Mouse (Mus musculus) brain, embryonic 14.5 days (tissue): ENCODE results near the gene 1700001C02Rik.

Experiments used
- CTCF ChIP-seq: fragments of 200-500 bp; IDR thresholded peaks from 2 replicates; pipeline ENCODE4 v1.5.1; 2012; ENCODE audit warnings: inconsistent platforms, mild to moderate bottlenecking, moderate library complexity, borderline replicate concordance; ENCODE audit not compliant: insufficient read depth, insufficient read length; ENCODE audit errors: extremely low read depth
- POLR2A ChIP-seq: fragments of 200-500 bp; IDR thresholded peaks from 2 replicates; pipeline ENCODE4 v1.6.1; 2012; ENCODE audit warnings: mild to moderate bottlenecking, inconsistent platforms, borderline replicate concordance; ENCODE audit not compliant: poor library complexity, insufficient read depth, insufficient read length, severe bottlenecking; ENCODE audit errors: extremely low read depth

- TF ChIP-seq POLR2A (no peak), CTCF (no peak)
Measured at GRCm38 (mm10) chr5:30518547-30518946, 52.7 kb downstream of the 1700001C02Rik start.
